Comparison of ENCODE assay signal across 8 mouse cellular contexts in genomic region chr17:29269349-29269706, GRCm38 (mm10). TPM values are rescaled to one million over a fixed set of nuclear protein-coding genes. Genes with fewer than 3 reads are reported as not detected.
DNase-seq lines count a peak whose midpoint lies in the region; ATAC-seq and TF ChIP-seq lines count a peak whose summit lies in the region.

No protein-coding gene starts in this region.

- peaks cover 52% of the 10 kb centered on the region for H3K79me2 ChIP-seq in macrophage (ENCODE audit: inconsistent target)

- no peaks in the 10 kb centered on the region for H3K36me3 ChIP-seq in heart, embryonic 16.5 days (ENCODE audit: control insufficient read depth, insufficient read depth)
- H3K36me3 ChIP-seq in G1E (replicated peaks): peaks cover 31% of the 10 kb centered on the region
- H3K36me3 ChIP-seq in forebrain, embryonic 16.5 days (ENCODE audit: control insufficient read depth, insufficient read depth): no peaks in the 10 kb centered on the region
- no peaks in the 10 kb centered on the region for H3K36me3 ChIP-seq in macrophage (ENCODE audit: inconsistent target)

- no peak for DNase-seq in heart, adult 8-10 months (ENCODE audit: low spot score)
- DNase-seq in G1E (ENCODE audit: low spot score): no peak
- no peak for DNase-seq in layer of hippocampus, adult 9-11 months
- DNase-seq in cerebellum, adult 18-20 months: no peak
- DNase-seq in Muller cell, postnatal 12 days (ENCODE audit: inconsistent ontology term): no peak

- H3K9ac ChIP-seq in heart, embryonic 16.5 days (ENCODE audit: low read length): peak overlapping the region; percentile 90
- H3K9ac ChIP-seq in forebrain, embryonic 16.5 days (replicated peaks; ENCODE audit: low read depth, low read length): peak overlapping the region; percentile 99

- H3K4me1 ChIP-seq in heart, embryonic 16.5 days (ENCODE audit: control insufficient read depth, insufficient read depth, low read length): peaks cover 23% of the 10 kb centered on the region
- peaks cover 47% of the 10 kb centered on the region for H3K4me1 ChIP-seq in G1E (ENCODE audit: insufficient read depth, low read depth, low read length)
- peaks cover 21% of the 10 kb centered on the region for H3K4me1 ChIP-seq in forebrain, embryonic 16.5 days (replicated peaks; ENCODE audit: control insufficient read depth, insufficient read depth, low read length)

- peak overlapping the region; percentile 63 for H3K4me2 ChIP-seq in heart, embryonic 16.5 days (ENCODE audit: low read depth, low read length)
- H3K4me2 ChIP-seq in forebrain, embryonic 16.5 days (ENCODE audit: low read length): peak overlapping the region; percentile 88

- H3K27ac ChIP-seq in heart, embryonic 16.5 days (ENCODE audit: low read length): peak overlapping the region; percentile 91
- H3K27ac ChIP-seq in forebrain, embryonic 16.5 days (ENCODE audit: low read length): peak overlapping the region; percentile 89
- peak overlapping the region; percentile 63 for H3K27ac ChIP-seq in macrophage

- TF ChIP-seq CTCF in G1E (IDR thresholded peaks at IDR 0.05; ENCODE audit: low read depth, low read length): no peak

- H3K4me3 ChIP-seq in heart, embryonic 16.5 days (ENCODE audit: low read length): peak overlapping the region; percentile 75
- H3K4me3 ChIP-seq in G1E (ENCODE audit: low read depth, low read length) (peak overlapping the region; percentile 89), macrophage (ENCODE audit: inconsistent target) (peak overlapping the region; percentile 71)
- peak overlapping the region; percentile 93 for H3K4me3 ChIP-seq in forebrain, embryonic 16.5 days (replicated peaks; ENCODE audit: low read length)

- H3K27me3 ChIP-seq in heart, embryonic 16.5 days (ENCODE audit: control insufficient read depth, insufficient read depth, low read length): no peaks in the 10 kb centered on the region
- no peaks in the 10 kb centered on the region for H3K27me3 ChIP-seq in G1E (ENCODE audit: insufficient read depth, low read length)
- H3K27me3 ChIP-seq in forebrain, embryonic 16.5 days (replicated peaks; ENCODE audit: control insufficient read depth, insufficient read depth, low read length): no peaks in the 10 kb centered on the region

- no peak for ATAC-seq in heart, embryonic 16.5 days (replicated peaks; ENCODE audit: extremely low read depth, insufficient read depth, low FRiP score)
- no peak for ATAC-seq in G1E (ENCODE audit: extremely low read depth, insufficient number of reproducible peaks, low FRiP score, poor library complexity, severe bottlenecking)
- no peak for ATAC-seq in forebrain, embryonic 16.5 days

- H3K9me3 ChIP-seq in heart, embryonic 16.5 days (replicated peaks; ENCODE audit: control insufficient read depth, low read length): no peaks in the 10 kb centered on the region
- H3K9me3 ChIP-seq in G1E (replicated peaks): no peaks in the 10 kb centered on the region
- no peaks in the 10 kb centered on the region for H3K9me3 ChIP-seq in forebrain, embryonic 16.5 days (ENCODE audit: control insufficient read depth, low read length)

- 15% methylated on average over 10 of the region's 10 CpGs for WGBS in heart, embryonic 16.5 days
- 16% methylated on average over 10 of the region's 10 CpGs for WGBS in forebrain, embryonic 16.5 days
- 9% methylated on average over 9 of the region's 10 CpGs for WGBS in macrophage (ENCODE audit: missing documents)

RNA-seq across cellular contexts. Expression of gene BC004004, which starts 0.7 kb away (rescaled TPM):
- 95.4 and 96.8 TPM in 2 replicates for polyA plus RNA-seq in heart, embryonic 16.5 days (2015; fragmentation: Nextera tagmentation; extraction: Ambion mirVana)
- 100 to 1,000 TPM; 294 to 476 (median 372) TPM for total RNA-seq in heart, adult 8-10 months (2022)
- total RNA-seq in G1E (2014; fragmentation: Nextera tagmentation): 68.0 and 85.4 TPM in 2 replicates
- 51.7 TPM in 2 replicates for total RNA-seq in G1E (2017)
- polyA plus RNA-seq in G1E (2012): 16.0 and 19.8 TPM in 2 replicates
- polyA plus RNA-seq in forebrain, embryonic 16.5 days (2015; fragmentation: Nextera tagmentation; extraction: Ambion mirVana): 102 and 108 TPM in 2 replicates
- 10 to 100 TPM; 15.1 to 78.1 (median 48.7) TPM for total RNA-seq in macrophage (2018; cell fraction: chromatin; rRNA removed)
- total RNA-seq in macrophage (2018; cell fraction: cytosol; rRNA removed): 100 to 1,000 TPM in 23 of 26 experiments, 10 to 100 TPM in 3; 92.9 to 134 (median 118) TPM
- 10 to 100 TPM; 36.8 to 89.3 (median 56.1) TPM for total RNA-seq in macrophage (2018; cell fraction: nucleus; rRNA removed)
- polyA plus RNA-seq in macrophage (2018): 108 to 138 TPM (median 122 TPM) in 3 replicates

RNA-seq across cellular contexts. Expression of gene Ppil1, which starts 5.3 kb away (rescaled TPM):
- polyA plus RNA-seq in heart, embryonic 16.5 days (2015; fragmentation: Nextera tagmentation; extraction: Ambion mirVana): 101 and 104 TPM in 2 replicates
- 10 to 100 TPM; 36.5 to 43.8 (median 37.3) TPM for total RNA-seq in heart, adult 8-10 months (2022)
- total RNA-seq in G1E (2014; fragmentation: Nextera tagmentation) (26.3 and 29.2 TPM in 2 replicates), G1E (2017) (79.4 and 80.9 TPM in 2 replicates)
- polyA plus RNA-seq in G1E (2012) (59.1 and 91.6 TPM in 2 replicates), macrophage (2018) (10.6 to 36.8 TPM (median 15.8 TPM) in 3 replicates)
- polyA plus RNA-seq in forebrain, embryonic 16.5 days (2015; fragmentation: Nextera tagmentation; extraction: Ambion mirVana): 118 and 125 TPM in 2 replicates
- total RNA-seq in macrophage (2018; cell fraction: chromatin; rRNA removed): 10 to 100 TPM in 10 of 26 experiments, 1 to 10 TPM in 14, not detected in 2; 2.3 to 18.1 (median 7.2) TPM
- 10 to 100 TPM in 23 of 26 experiments, 1 to 10 TPM in 3; 8.2 to 23.2 (median 14.9) TPM for total RNA-seq in macrophage (2018; cell fraction: cytosol; rRNA removed)
- 10 to 100 TPM in 8 of 26 experiments, 1 to 10 TPM in 18; 1.3 to 21.1 (median 5.9) TPM for total RNA-seq in macrophage (2018; cell fraction: nucleus; rRNA removed)

RNA-seq across cellular contexts. Expression of gene Cpne5, which starts 31.4 kb away (rescaled TPM):
- polyA plus RNA-seq in heart, embryonic 16.5 days (2015; fragmentation: Nextera tagmentation; extraction: Ambion mirVana): 13.3 and 14.1 TPM in 2 replicates
- total RNA-seq in heart, adult 8-10 months (2022): 1 to 10 TPM; 3.2 to 9.5 (median 4.4) TPM
- total RNA-seq in G1E (2014; fragmentation: Nextera tagmentation) (1.2 and 2.1 TPM in 2 replicates), G1E (2017) (0.64 and 0.71 TPM in 2 replicates)
- polyA plus RNA-seq in G1E (2012) (21.0 and 25.0 TPM in 2 replicates), macrophage (2018) (not detected in 3 replicates)
- polyA plus RNA-seq in forebrain, embryonic 16.5 days (2015; fragmentation: Nextera tagmentation; extraction: Ambion mirVana): 25.0 and 35.5 TPM in 2 replicates
- total RNA-seq in macrophage (2018; cell fraction: chromatin; rRNA removed): under 1 TPM in 12 of 26 experiments, not detected in 14; 0.06 to 0.21 (median 0.11) TPM
- total RNA-seq in macrophage (2018; cell fraction: cytosol; rRNA removed): under 1 TPM in 1 of 26 experiments, not detected in 25; 0.05 TPM
- total RNA-seq in macrophage (2018; cell fraction: nucleus; rRNA removed): under 1 TPM in 3 of 26 experiments, not detected in 23; 0.06 to 0.13 (median 0.08) TPM

RNA-seq across cellular contexts. Expression of gene Pi16, which starts 48.2 kb away (rescaled TPM):
- polyA plus RNA-seq in heart, embryonic 16.5 days (2015; fragmentation: Nextera tagmentation; extraction: Ambion mirVana): 3.5 and 4.0 TPM in 2 replicates
- total RNA-seq in heart, adult 8-10 months (2022): 10 to 100 TPM; 17.9 to 22.9 (median 21.4) TPM
- total RNA-seq in G1E (2014; fragmentation: Nextera tagmentation): 1.7 and 2.5 TPM in 2 replicates
- total RNA-seq in G1E (2017): 5.5 and 5.8 TPM in 2 replicates
- 7.5 and 7.6 TPM in 2 replicates for polyA plus RNA-seq in G1E (2012)
- 1.2 and 2.0 TPM in 2 replicates for polyA plus RNA-seq in forebrain, embryonic 16.5 days (2015; fragmentation: Nextera tagmentation; extraction: Ambion mirVana)
- not detected for total RNA-seq in macrophage (2018; cell fraction: chromatin; rRNA removed)
- total RNA-seq in macrophage (2018; cell fraction: cytosol; rRNA removed): under 1 TPM in 13 of 26 experiments, not detected in 13; 0.04 to 0.28 (median 0.09) TPM
- total RNA-seq in macrophage (2018; cell fraction: nucleus; rRNA removed): under 1 TPM in 4 of 26 experiments, not detected in 22; 0.24 to 0.47 (median 0.38) TPM
- 0.22 TPM in 1 of 3 replicates, not detected in the others for polyA plus RNA-seq in macrophage (2018)

Comparison
In these comparisons a context has a peak if more than half of its experiments do, and no peak if none do; other contexts are left out.
1. RNA of gene Cpne5, which starts 31.4 kb away (polyA plus RNA-seq): 25.0 to 35.5 TPM in forebrain, embryonic 16.5 days, 21.0 to 25.0 TPM in G1E and 13.3 to 14.1 TPM in heart, embryonic 16.5 days; not detected in macrophage; every median in the first group is over 10 times any median in the second.
2. Peak in every context shown above with its lines, with median percentiles within 50 percentile points of each other: H3K27ac ChIP-seq and H3K4me3 ChIP-seq.